Mouse (Mus musculus) embryonic facial prominence, embryonic 12.5 days (tissue): ENCODE data around the gene Blcap. TPM values are rescaled to one million over a fixed set of nuclear protein-coding genes. Genes with fewer than 3 reads are reported as not detected.
A peak's percentile ranks its signal among the peaks of the same experiment; 100 is the strongest.

ENCODE experiments used
- ATAC-seq: fragments of 200-750 bp; cut with Nextera tagmentation; 2 replicates; pipeline ENCODE4 v1.8.0; 2017; ENCODE audit not compliant: insufficient number of reproducible peaks, insufficient read depth, low FRiP score, low TSS enrichment
- H3K27ac ChIP-seq: fragments of 300-500 bp; sonication (generic); 2 replicates; pipeline ENCODE4 v1.5.1; 2016; ENCODE audit warnings: mild to moderate bottlenecking
- H3K27me3 ChIP-seq: fragments of 300-500 bp; sonication (generic); 2 replicates; pipeline ENCODE4 v1.6.1; 2016; ENCODE audit warnings: mild to moderate bottlenecking, moderate library complexity
- H3K36me3 ChIP-seq: fragments of 300-500 bp; sonication (generic); 2 replicates; pipeline ENCODE4 v1.6.1; 2016; ENCODE audit warnings: mild to moderate bottlenecking
- H3K4me1 ChIP-seq: fragments of 300-500 bp; sonication (generic); 2 replicates; pipeline ENCODE4 v1.6.1; 2016
- H3K4me2 ChIP-seq: fragments of 300-500 bp; sonication (generic); replicated peaks from 2 replicates; pipeline ENCODE4 v1.6.1; 2016; ENCODE audit warnings: mild to moderate bottlenecking, moderate library complexity
- H3K4me3 ChIP-seq: fragments of 300-500 bp; sonication (generic); 2 replicates; pipeline ENCODE4 v1.5.1; 2016; ENCODE audit warnings: mild to moderate bottlenecking
- H3K9ac ChIP-seq: fragments of 300-500 bp; sonication (generic); 2 replicates; pipeline ENCODE4 v1.6.1; 2016; ENCODE audit warnings: mild to moderate bottlenecking, moderate library complexity
- H3K9me3 ChIP-seq: fragments of 300-500 bp; sonication (generic); 2 replicates; pipeline ENCODE4 v1.6.1; 2016; ENCODE audit warnings: mild to moderate bottlenecking, moderate library complexity
- WGBS: fragments of 180-500 bp; shearing (Covaris S2); methylation state at CpG from one replicate; pipeline ENCODE4 v1.1.7; 2016; 5-methylcytosine and 5-hydroxymethylcytosine counted together
- microRNA-seq: library from miRNA; unstranded; fragments of <30 nt; microRNA quantifications from one replicate; pipeline ENCODE4, GENCODE M21; 2017
- polyA plus RNA-seq: library from polyadenylated mRNA; unstranded; fragments of >200 nt; fragmentation: Nextera tagmentation; extraction: Ambion mirVana; gene quantifications from 2 replicates; pipeline ENCODE4 v1.2.1, GENCODE M21; 2016

Blcap gene
- polyA plus RNA-seq, 1 experiment from 2014 or later, result 77.9 TPM

DNA sequence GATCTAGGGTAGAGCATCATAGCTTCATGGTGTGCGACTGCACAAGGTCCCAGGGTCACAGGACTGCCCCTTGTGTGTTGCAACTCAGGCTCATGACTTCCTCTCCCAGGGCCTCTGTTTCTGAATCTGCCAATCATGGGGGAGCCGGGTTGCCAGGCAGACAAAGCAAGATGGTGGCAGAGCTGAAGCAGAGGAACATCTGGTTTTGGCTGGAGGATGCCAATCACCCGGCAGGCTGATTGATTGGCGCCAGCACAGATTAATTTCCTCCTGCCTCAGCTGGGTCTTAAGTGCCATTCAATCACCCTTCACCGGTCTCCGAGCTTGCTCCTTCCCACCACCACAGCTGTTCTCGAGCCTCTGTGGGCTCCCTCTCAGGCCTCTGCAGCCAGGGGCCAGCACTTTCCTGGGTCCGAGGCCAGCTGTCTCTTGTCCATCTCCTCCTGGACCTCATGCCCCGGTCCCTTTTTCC is 57.3 kb downstream of the Blcap start:
- H3K4me1 ChIP-seq, result peaks cover 45% of the 10 kb centered on the region
- H3K27me3 ChIP-seq, result no peaks in the 10 kb centered on the region
- H3K9ac ChIP-seq, result no peak overlapping the region
- no peaks in the 10 kb centered on the region for H3K9me3 ChIP-seq
- H3K36me3 ChIP-seq, result no peaks in the 10 kb centered on the region
- no peak overlapping the region for H3K4me3 ChIP-seq
- 11% methylated on average over 9 of the region's 9 CpGs for WGBS
- peak; percentile 36; the same call in 1 of the 2 replicates for ATAC-seq
- H3K27ac ChIP-seq, result peak overlapping the region; percentile 86
- 0 out of 2 replicates have a peak overlapping the region, but pooled peaks have one; percentile 2 for H3K4me2 ChIP-seq

DNA sequence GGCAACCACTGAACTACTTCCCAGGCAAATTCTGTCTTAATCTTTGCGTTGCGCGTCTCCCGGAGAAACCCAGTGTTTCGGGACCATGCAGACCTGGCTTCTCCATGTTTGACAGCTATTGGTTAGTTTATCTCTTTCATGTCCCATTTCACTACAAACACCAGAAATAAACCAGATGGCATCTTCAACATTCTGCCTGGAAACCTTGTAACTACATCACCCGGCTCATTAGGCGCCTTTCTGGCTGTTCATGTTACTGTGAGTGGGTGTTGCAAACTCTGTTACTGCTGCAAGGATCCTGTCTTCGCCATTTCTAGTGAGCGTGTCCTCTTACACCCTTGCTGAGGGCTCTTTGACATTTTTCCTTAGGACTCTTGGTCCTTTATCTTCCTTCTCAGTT is 58.2 kb downstream of the Blcap start:
- H3K27me3 ChIP-seq, result no peaks in the 10 kb centered on the region
- no peaks in the 10 kb centered on the region for H3K9me3 ChIP-seq
- no peak overlapping the region for H3K4me3 ChIP-seq
- WGBS, result 72% methylated on average over 9 of the region's 9 CpGs
- H3K4me2 ChIP-seq, result no peak overlapping the region
- peak overlapping the region; percentile 86 for H3K27ac ChIP-seq
- H3K4me1 ChIP-seq, result peaks cover 42% of the 10 kb centered on the region
- no peaks in the 10 kb centered on the region for H3K36me3 ChIP-seq
- no peak for ATAC-seq
- no peak overlapping the region for H3K9ac ChIP-seq

DNA sequence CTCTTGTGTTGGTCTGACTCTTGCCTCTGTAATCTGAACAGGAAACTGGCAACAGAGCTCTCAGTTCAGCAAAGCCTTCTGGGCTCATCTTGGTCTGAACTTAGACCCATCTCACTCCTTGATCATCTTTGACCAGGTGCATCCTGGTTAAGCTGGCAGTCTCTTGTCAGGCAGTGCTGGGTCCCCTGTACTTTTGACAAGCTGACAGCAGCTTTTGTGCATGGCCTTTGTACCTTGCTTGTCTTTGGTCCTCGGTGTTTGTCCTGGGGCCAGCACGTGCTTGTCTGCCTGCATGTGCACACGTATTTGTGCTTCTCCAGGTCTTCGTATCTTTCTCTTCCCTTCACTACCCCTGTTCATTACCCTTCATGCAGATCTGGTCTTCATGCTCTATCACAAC is 61.0 kb downstream of the Blcap start:
- H3K27ac ChIP-seq, result no peak overlapping the region
- H3K4me3 ChIP-seq, result no peak overlapping the region
- no peaks in the 10 kb centered on the region for H3K27me3 ChIP-seq
- H3K9ac ChIP-seq, result no peak overlapping the region
- H3K36me3 ChIP-seq, result no peaks in the 10 kb centered on the region
- H3K4me1 ChIP-seq, result peaks cover 56% of the 10 kb centered on the region
- no peak overlapping the region for H3K4me2 ChIP-seq
- ATAC-seq, result no peak
- 70% methylated on average over 4 of the region's 4 CpGs for WGBS
- no peaks in the 10 kb centered on the region for H3K9me3 ChIP-seq

DNA sequence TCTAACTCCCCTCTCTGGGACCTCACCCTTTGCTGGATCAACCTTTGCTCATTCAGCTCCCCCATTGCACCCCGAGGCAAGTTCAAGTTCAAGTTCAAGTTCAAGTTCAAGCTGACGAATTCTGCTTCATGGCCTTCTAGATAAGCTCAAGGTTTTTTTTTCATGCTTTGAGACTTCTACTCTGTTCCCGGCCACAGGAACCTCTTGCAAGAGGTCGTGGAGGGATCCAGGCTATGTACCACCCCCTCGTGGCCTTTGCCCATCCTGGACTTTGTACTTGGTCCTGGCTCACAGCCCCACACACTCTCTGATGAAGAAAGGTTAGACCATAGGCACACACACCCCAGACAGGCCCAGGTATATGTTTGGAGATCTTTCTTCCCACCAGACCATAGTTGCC is 61.9 kb downstream of the Blcap start:
- Histone ChIP-seq H3K4me2 (no peak overlapping the region), H3K4me1 (peaks cover 47% of the 10 kb centered on the region), H3K9me3 (no peaks in the 10 kb centered on the region), H3K27me3 (no peaks in the 10 kb centered on the region), H3K36me3 (no peaks in the 10 kb centered on the region), H3K9ac (no peak overlapping the region), H3K27ac (no peak overlapping the region), H3K4me3 (no peak overlapping the region)
- ATAC-seq, result no peak
- 78% methylated on average over 5 of the region's 5 CpGs for WGBS

DNA sequence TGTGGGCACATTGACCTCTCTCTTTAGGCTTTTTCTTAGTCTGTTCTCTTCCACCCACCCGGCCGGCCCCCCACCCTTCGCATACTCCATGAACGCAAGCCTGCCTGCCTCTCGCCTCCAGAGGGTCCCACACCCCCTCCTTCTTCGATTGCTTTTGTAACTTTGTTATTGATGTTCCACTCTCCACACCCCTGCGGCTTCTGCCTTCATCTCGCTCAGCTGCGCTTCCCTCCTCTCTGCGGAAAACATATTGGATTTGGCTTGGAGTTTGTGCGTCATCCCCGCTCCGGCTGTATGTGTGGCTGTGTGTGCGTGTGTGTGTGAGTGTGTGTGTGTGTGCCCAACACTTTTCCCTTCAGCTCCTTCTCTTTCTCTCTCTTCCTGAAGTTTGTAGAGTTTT is 64.3 kb downstream of the Blcap start:
- Histone ChIP-seq H3K9me3 (no peaks in the 10 kb centered on the region), H3K9ac (no peak overlapping the region), H3K4me3 (no peak overlapping the region), H3K27me3 (no peaks in the 10 kb centered on the region), H3K4me1 (peaks cover 38% of the 10 kb centered on the region), H3K4me2 (0 out of 2 replicates have a peak overlapping the region, but pooled peaks have one; percentile 5), H3K36me3 (no peaks in the 10 kb centered on the region), H3K27ac (peak overlapping the region; percentile 54; the same call in 1 of the 2 replicates)
- 34% methylated on average over 14 of the region's 14 CpGs for WGBS
- no peak for ATAC-seq

Small RNA genes within 50 kb of the gene (microRNA-seq; reads per million reads assigned to microRNA genes)
- gene Gm23134, result 17.6 reads per million, percentile 33 among the genes with 10 or more reads in this experiment

Other genes with a start within 250 kb of the Blcap start
- gene Ghrh, start 223.8 kb downstream of the Blcap start, polyA plus RNA-seq, result 2.4 and 3.2 TPM in 2 replicates
- gene Manbal, start 203.7 kb downstream of the Blcap start, polyA plus RNA-seq, result 78.5 and 82.8 TPM in 2 replicates
- 30.8 and 37.3 TPM in 2 replicates for gene Src, start 152.8 kb downstream of the Blcap start, polyA plus RNA-seq
- 1,910 and 2,445 TPM in 2 replicates for gene Nnat, start 11.2 kb downstream of the Blcap start, polyA plus RNA-seq
- gene Ctnnbl1, start 166.1 kb upstream of the Blcap start, polyA plus RNA-seq, result 74.0 and 78.0 TPM in 2 replicates